Mouse (Mus musculus): ENCODE data around the gene Xrcc6. TPM values are rescaled to one million over a fixed set of nuclear protein-coding genes. Genes with fewer than 3 reads are reported as not detected.

The Xrcc6 gene
- 53.7 TPM for polyA plus RNA-seq (2012; fragmentation: generic; extraction: Trizol)
- long read RNA-seq, experiment 1, transcript Xrcc6-201 (13 exons, 2,114 nt) = major isoform, 45 of 68 reads
- long read RNA-seq, experiment 1, partial matches to known transcripts = 16 of 68 reads
- long read RNA-seq, experiment 1, other reads (novel, unspliced or antisense) = 7 of 68 reads
- long read RNA-seq, experiment 2, transcript Xrcc6-201 (13 exons, 2,114 nt) = major isoform, 474 of 550 reads
- long read RNA-seq, experiment 2, partial matches to known transcripts = 24 of 550 reads
- long read RNA-seq, experiment 2, other reads (novel, unspliced or antisense) = 52 of 550 reads

DNA sequence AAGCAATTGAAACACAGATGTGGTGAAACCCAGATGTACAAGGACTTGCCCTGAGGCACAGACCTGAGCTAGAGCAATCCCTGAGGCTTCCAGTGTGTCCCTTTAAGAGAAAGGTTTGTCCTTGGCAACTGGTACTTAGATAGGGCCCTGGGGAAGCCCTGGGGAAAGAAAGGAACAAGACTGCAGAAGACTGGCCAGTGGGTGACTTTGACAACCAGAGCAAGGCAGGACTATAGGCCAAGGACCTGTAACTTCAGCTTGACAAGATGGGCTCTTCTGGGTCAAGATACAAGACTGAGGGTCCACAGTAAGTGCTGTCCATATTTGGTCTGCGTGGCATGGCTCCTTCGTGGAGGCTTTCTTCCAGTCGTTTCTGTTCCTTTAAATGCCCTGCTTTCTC is at the start of gene Xrcc6:
TSS of gene Xrcc6 (plus strand) at position 190 of the 400 bp plus-strand sequence.
- Histone ChIP-seq H3K27me3 (ENCODE audit: control insufficient read depth, insufficient read depth, insufficient read length) (no peaks in the 10 kb centered on the region), H3K4me3 (ENCODE audit: insufficient read depth, poor library complexity, severe bottlenecking) (no peak within 1 kb of the TSS), H3K79me2 (ENCODE audit: control insufficient read depth, insufficient read depth) (no peaks in the 10 kb centered on the region), H3K79me3 (ENCODE audit: low read depth) (no peaks in the 10 kb centered on the region), H3ac (ENCODE audit: control insufficient read depth, insufficient read length, low read depth) (no peak within 1 kb of the TSS), H3K36me3 (ENCODE audit: control insufficient read depth, insufficient read depth) (peaks cover 2% of the 10 kb centered on the region)
- no peak for TF ChIP-seq MYOD1 (IDR thresholded peaks at IDR 0.05; ENCODE audit: control insufficient read depth, insufficient read length, low read depth)
- TF ChIP-seq MAX (IDR thresholded peaks at IDR 0.05) = no peak
- no peak for TF ChIP-seq MYOG (IDR thresholded peaks at IDR 0.05; ENCODE audit: control insufficient read depth, extremely low read depth, insufficient read length)
- no peak for TF ChIP-seq FOSL1 (IDR thresholded peaks at IDR 0.05; ENCODE audit: insufficient read depth, low read length, poor library complexity, severe bottlenecking)

DNA sequence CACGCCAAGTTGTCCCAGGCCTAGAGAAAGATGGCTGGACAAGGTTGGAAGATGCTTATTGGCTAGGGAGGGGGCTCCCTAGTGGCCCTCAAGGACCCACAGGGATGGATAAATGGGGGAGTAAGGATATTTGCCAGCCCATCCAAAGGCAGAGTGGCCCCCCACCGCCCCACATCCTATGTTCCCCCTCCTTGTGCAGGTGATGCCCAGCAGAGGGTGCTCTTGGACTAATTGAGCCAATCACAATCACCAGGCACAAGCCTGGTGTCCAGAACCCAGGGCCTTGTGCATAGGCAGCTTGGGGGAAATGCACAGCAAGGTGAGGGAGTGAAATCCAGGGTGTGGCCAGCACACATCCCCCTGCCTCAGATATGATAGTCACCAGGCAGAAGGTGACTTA is 49.4 kb upstream of the Xrcc6 start:
- H3K36me3 ChIP-seq (ENCODE audit: control insufficient read depth, insufficient read depth) = no peaks in the 10 kb centered on the region

DNA sequence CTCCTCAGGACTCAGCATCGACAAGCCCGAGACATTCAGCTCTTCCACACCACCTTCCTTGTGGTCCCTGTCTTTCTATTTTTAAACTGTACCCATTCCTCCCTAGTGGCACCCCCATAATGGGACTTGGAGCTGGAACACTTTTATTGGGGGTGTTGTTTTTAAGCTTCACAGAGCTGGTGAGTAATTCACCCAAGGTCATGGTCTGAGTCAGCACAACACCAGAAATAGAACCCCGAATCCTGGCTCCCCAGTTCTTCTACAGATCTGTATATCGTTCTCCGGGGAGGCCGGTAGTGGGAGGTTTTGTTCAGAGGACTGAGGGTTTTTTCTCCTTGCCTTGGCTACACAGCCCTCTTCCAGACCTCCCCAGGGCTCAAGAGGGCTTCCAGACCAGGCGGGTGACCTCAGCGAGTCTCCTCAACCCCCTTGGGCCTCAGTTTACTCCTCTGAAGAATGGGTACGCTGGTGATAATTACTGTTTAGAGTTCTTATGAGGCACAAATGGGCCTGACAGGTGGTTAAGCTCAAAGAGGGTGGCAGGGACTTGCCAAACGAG is 48.4 kb upstream of the Xrcc6 start:
- H3K79me2 ChIP-seq (ENCODE audit: control insufficient read depth, insufficient read depth) = no peaks in the 10 kb centered on the region
- TF ChIP-seq MAX (IDR thresholded peaks at IDR 0.05) (no peak), USF1 (IDR thresholded peaks at IDR 0.05; ENCODE audit: low read depth) (no peak), CEBPB (IDR thresholded peaks at IDR 0.05; ENCODE audit: low read depth) (no peak), CTCF (IDR thresholded peaks at IDR 0.05; ENCODE audit: control insufficient read depth, insufficient read depth, insufficient read length) (no peak), MYOD1 (IDR thresholded peaks at IDR 0.05; ENCODE audit: control insufficient read depth, insufficient read length, low read depth) (no peak), FOSL1 (IDR thresholded peaks at IDR 0.05; ENCODE audit: insufficient read depth, low read length, poor library complexity, severe bottlenecking) (no peak), MYOG (IDR thresholded peaks at IDR 0.05; ENCODE audit: control insufficient read depth, extremely low read depth, insufficient read length) (no peak)
- no peak overlapping the region for H3K4me3 ChIP-seq (ENCODE audit: insufficient read depth, poor library complexity, severe bottlenecking)
- H3K27me3 ChIP-seq (ENCODE audit: control insufficient read depth, insufficient read depth, insufficient read length) = peaks cover 5% of the 10 kb centered on the region
- no peaks in the 10 kb centered on the region for H3K36me3 ChIP-seq (ENCODE audit: control insufficient read depth, insufficient read depth)
- H3K79me3 ChIP-seq (ENCODE audit: low read depth) = no peaks in the 10 kb centered on the region
- H3ac ChIP-seq (ENCODE audit: control insufficient read depth, insufficient read length, low read depth) = no peak overlapping the region

More for the DNA sequence above, 49.4 kb upstream of the Xrcc6 start:
- Histone ChIP-seq H3K4me3 (ENCODE audit: insufficient read depth, poor library complexity, severe bottlenecking) (no peak overlapping the region), H3K79me2 (ENCODE audit: control insufficient read depth, insufficient read depth) (no peaks in the 10 kb centered on the region), H3ac (ENCODE audit: control insufficient read depth, insufficient read length, low read depth) (no peak overlapping the region), H3K27me3 (ENCODE audit: control insufficient read depth, insufficient read depth, insufficient read length) (peaks cover 3% of the 10 kb centered on the region), H3K79me3 (ENCODE audit: low read depth) (no peaks in the 10 kb centered on the region)
- no peak for TF ChIP-seq CEBPB (IDR thresholded peaks at IDR 0.05; ENCODE audit: low read depth)
- peak; percentile 83 for TF ChIP-seq CTCF (IDR thresholded peaks at IDR 0.05; ENCODE audit: control insufficient read depth, insufficient read depth, insufficient read length)

DNA sequence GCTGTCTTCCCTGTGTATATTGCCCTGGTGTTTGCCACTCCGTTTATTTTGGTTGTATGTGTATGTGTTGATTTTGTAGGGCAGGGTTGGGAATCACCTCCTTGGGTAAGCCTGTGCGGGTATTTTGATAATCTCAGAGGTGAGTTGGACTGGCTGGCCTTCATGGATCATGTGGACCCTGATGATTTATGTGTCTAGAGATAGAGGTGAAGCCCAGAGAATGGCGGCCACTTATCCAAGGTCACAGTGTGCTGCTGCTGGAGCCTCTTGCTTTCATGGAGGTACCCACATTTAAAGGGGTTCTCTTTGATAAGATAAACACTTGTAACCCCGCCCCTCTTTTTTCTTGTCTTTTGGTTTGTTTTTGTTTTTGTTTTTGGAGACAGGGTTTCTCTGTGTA is 47.9 kb upstream of the Xrcc6 start:
- Histone ChIP-seq H3K36me3 (ENCODE audit: control insufficient read depth, insufficient read depth) (no peaks in the 10 kb centered on the region), H3K4me3 (ENCODE audit: insufficient read depth, poor library complexity, severe bottlenecking) (no peak overlapping the region), H3ac (ENCODE audit: control insufficient read depth, insufficient read length, low read depth) (no peak overlapping the region), H3K79me3 (ENCODE audit: low read depth) (no peaks in the 10 kb centered on the region), H3K79me2 (ENCODE audit: control insufficient read depth, insufficient read depth) (no peaks in the 10 kb centered on the region), H3K27me3 (ENCODE audit: control insufficient read depth, insufficient read depth, insufficient read length) (peaks cover 6% of the 10 kb centered on the region)
- no peak for TF ChIP-seq CTCF (IDR thresholded peaks at IDR 0.05; ENCODE audit: control insufficient read depth, insufficient read depth, insufficient read length)
- no peak for TF ChIP-seq MYOD1 (IDR thresholded peaks at IDR 0.05; ENCODE audit: control insufficient read depth, insufficient read length, low read depth)
- no peak for TF ChIP-seq MYOG (IDR thresholded peaks at IDR 0.05; ENCODE audit: control insufficient read depth, extremely low read depth, insufficient read length)
- TF ChIP-seq USF1 (IDR thresholded peaks at IDR 0.05; ENCODE audit: low read depth) = no peak
- no peak for TF ChIP-seq MAX (IDR thresholded peaks at IDR 0.05)
- no peak for TF ChIP-seq CEBPB (IDR thresholded peaks at IDR 0.05; ENCODE audit: low read depth)
- no peak for TF ChIP-seq FOSL1 (IDR thresholded peaks at IDR 0.05; ENCODE audit: insufficient read depth, low read length, poor library complexity, severe bottlenecking)

DNA sequence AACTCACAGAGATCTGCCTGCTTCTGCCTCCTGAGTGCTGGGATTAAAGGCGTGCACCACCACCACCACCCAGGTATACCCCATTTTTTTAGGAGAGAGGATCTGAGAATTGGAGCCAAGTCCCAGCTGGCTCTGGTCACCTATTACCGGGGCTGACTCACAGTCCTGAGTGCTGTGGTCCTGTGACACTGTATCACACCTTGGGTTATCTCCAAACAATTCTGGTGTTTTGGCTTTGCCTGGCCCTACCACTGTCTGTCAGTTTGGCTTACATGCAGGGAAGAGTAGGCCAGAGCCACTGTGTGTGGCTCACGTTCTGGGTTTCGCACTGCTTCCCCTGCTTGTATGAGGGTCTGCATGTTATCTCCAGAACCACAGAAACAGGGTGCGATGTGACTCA is 47.4 kb upstream of the Xrcc6 start:
- Histone ChIP-seq H3K79me2 (ENCODE audit: control insufficient read depth, insufficient read depth) (no peaks in the 10 kb centered on the region), H3K36me3 (ENCODE audit: control insufficient read depth, insufficient read depth) (no peaks in the 10 kb centered on the region), H3K4me3 (ENCODE audit: insufficient read depth, poor library complexity, severe bottlenecking) (no peak overlapping the region), H3K79me3 (ENCODE audit: low read depth) (no peaks in the 10 kb centered on the region), H3K27me3 (ENCODE audit: control insufficient read depth, insufficient read depth, insufficient read length) (peaks cover 8% of the 10 kb centered on the region), H3ac (ENCODE audit: control insufficient read depth, insufficient read length, low read depth) (no peak overlapping the region)
- TF ChIP-seq FOSL1 (IDR thresholded peaks at IDR 0.05; ENCODE audit: insufficient read depth, low read length, poor library complexity, severe bottlenecking) (no peak), MAX (IDR thresholded peaks at IDR 0.05) (no peak), MYOD1 (IDR thresholded peaks at IDR 0.05; ENCODE audit: control insufficient read depth, insufficient read length, low read depth) (no peak), USF1 (IDR thresholded peaks at IDR 0.05; ENCODE audit: low read depth) (no peak), CEBPB (IDR thresholded peaks at IDR 0.05; ENCODE audit: low read depth) (no peak), CTCF (IDR thresholded peaks at IDR 0.05; ENCODE audit: control insufficient read depth, insufficient read depth, insufficient read length) (no peak), MYOG (IDR thresholded peaks at IDR 0.05; ENCODE audit: control insufficient read depth, extremely low read depth, insufficient read length) (no peak)

DNA sequence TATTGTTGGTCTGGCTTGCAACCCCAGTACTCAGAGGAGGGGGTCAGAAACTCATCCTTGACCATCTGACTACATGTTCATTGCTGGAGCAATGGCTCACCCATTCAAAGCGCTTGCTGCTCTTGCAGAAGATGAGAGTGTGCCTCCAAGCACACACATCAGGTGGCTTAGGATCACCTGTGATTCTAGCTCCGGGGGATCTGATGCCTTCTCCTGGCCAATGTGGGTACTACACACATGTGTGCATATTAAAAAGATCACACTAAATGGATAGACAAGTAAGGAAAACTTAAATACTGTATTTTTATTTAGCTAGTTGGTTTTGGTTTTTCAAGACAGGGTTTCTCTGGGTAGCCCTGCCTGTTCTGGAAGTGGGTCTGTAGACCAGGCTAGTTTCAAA is 46.6 kb upstream of the Xrcc6 start:
- Histone ChIP-seq H3ac (ENCODE audit: control insufficient read depth, insufficient read length, low read depth) (no peak overlapping the region), H3K79me2 (ENCODE audit: control insufficient read depth, insufficient read depth) (no peaks in the 10 kb centered on the region), H3K4me3 (ENCODE audit: insufficient read depth, poor library complexity, severe bottlenecking) (no peak overlapping the region), H3K27me3 (ENCODE audit: control insufficient read depth, insufficient read depth, insufficient read length) (peaks cover 8% of the 10 kb centered on the region), H3K79me3 (ENCODE audit: low read depth) (no peaks in the 10 kb centered on the region), H3K36me3 (ENCODE audit: control insufficient read depth, insufficient read depth) (no peaks in the 10 kb centered on the region)
- no peak for TF ChIP-seq MAX (IDR thresholded peaks at IDR 0.05)
- TF ChIP-seq CEBPB (IDR thresholded peaks at IDR 0.05; ENCODE audit: low read depth) = no peak
- no peak for TF ChIP-seq FOSL1 (IDR thresholded peaks at IDR 0.05; ENCODE audit: insufficient read depth, low read length, poor library complexity, severe bottlenecking)
- no peak for TF ChIP-seq MYOD1 (IDR thresholded peaks at IDR 0.05; ENCODE audit: control insufficient read depth, insufficient read length, low read depth)
- TF ChIP-seq CTCF (IDR thresholded peaks at IDR 0.05; ENCODE audit: control insufficient read depth, insufficient read depth, insufficient read length) = no peak
- TF ChIP-seq USF1 (IDR thresholded peaks at IDR 0.05; ENCODE audit: low read depth) = no peak
- no peak for TF ChIP-seq MYOG (IDR thresholded peaks at IDR 0.05; ENCODE audit: control insufficient read depth, extremely low read depth, insufficient read length)

Data from C2C12 (cell line).